Mouse (Mus musculus) liver, adult 2 months (tissue): Measurements from ENCODE around the gene Fbxl18. TPM values are rescaled to one million over a fixed set of nuclear protein-coding genes. Genes with fewer than 3 reads are reported as not detected.

Source experiments
- DNase-seq: peaks from one replicate; pipeline ENCODE4 v3.0.0-alpha.2; 2011; ENCODE audit warnings: low read depth, low spot score; ENCODE audit errors: extremely low read depth
- H3K27ac ChIP-seq: fragments of 200-500 bp; replicated peaks from 2 replicates; pipeline ENCODE4 v1.5.1; 2012; ENCODE audit warnings: low read depth, mild to moderate bottlenecking, control low read depth, inconsistent platforms, low read length; ENCODE audit not compliant: insufficient read depth
- H3K27me3 ChIP-seq: fragments of 200-500 bp; 2 replicates; pipeline ENCODE4 v1.6.1; 2012; ENCODE audit warnings: mild to moderate bottlenecking, moderate library complexity, low read length, inconsistent platforms; ENCODE audit not compliant: control insufficient read depth, insufficient read depth
- H3K36me3 ChIP-seq: fragments of 200-500 bp; 2 replicates; pipeline ENCODE4 v1.6.1; 2012; ENCODE audit warnings: low read length, inconsistent platforms; ENCODE audit not compliant: control insufficient read depth, insufficient read depth
- H3K4me1 ChIP-seq: fragments of 200-500 bp; 2 replicates; pipeline ENCODE4 v1.6.1; 2011; ENCODE audit warnings: low read length; ENCODE audit not compliant: control insufficient read depth, insufficient read depth
- H3K4me3 ChIP-seq: fragments of 200-500 bp; 2 replicates; pipeline ENCODE4 v1.5.1; 2011; ENCODE audit warnings: low read depth, mild to moderate bottlenecking, control low read depth, low read length, moderate library complexity; ENCODE audit not compliant: insufficient read depth
- H3K79me2 ChIP-seq: fragments of 200-500 bp; 2 replicates; pipeline ENCODE4 v1.6.1; 2012; ENCODE audit warnings: inconsistent platforms, mild to moderate bottlenecking, low read length, moderate library complexity; ENCODE audit not compliant: control insufficient read depth, insufficient read depth
- H3K9ac ChIP-seq: fragments of 200-500 bp; 2 replicates; pipeline ENCODE4 v1.6.1; 2012; ENCODE audit warnings: low read depth, mild to moderate bottlenecking, control low read depth, inconsistent platforms, low read length
- CTCF ChIP-seq: fragments of 200-500 bp; IDR thresholded peaks from 2 replicates; pipeline ENCODE4 v1.5.1; 2011; ENCODE audit warnings: low read depth, low read length, control low read depth
- POLR2A ChIP-seq: fragments of 200-500 bp; IDR thresholded peaks from 2 replicates; pipeline ENCODE4 v1.6.1; 2011; ENCODE audit warnings: low read length, control low read depth; ENCODE audit not compliant: insufficient read depth; ENCODE audit errors: extremely low read depth
- WGBS: fragments of 180-500 bp; shearing (Covaris S2); methylation state at CpG from one replicate; pipeline ENCODE4 v1.1.7; 2018; 5-methylcytosine and 5-hydroxymethylcytosine counted together
- polyA plus RNA-seq: library from polyadenylated mRNA; depleted of rRNA; stranded (reverse); fragments of >200 nt; gene quantifications from 2 replicates; pipeline ENCODE4 v1.2.3, GENCODE M21; 2012
- total RNA-seq: library from RNA; depleted of rRNA; stranded (reverse); fragments of >200 nt; gene quantifications from 2 replicates; pipeline ENCODE4 v1.2.3, GENCODE M21; 2014

Gene Fbxl18
- total and polyA plus RNA-seq, 2 experiments = 1.5 to 10.6 TPM

- Histone ChIP-seq H3K27ac (peak overlapping the region; percentile 30; the same call in 1 of the 2 replicates), H3K79me2 (no peaks in the 10 kb centered on the region), H3K4me1 (peaks cover 11% of the 10 kb centered on the region), H3K27me3 (no peaks in the 10 kb centered on the region), H3K9ac (no peak overlapping the region), H3K36me3 (no peaks in the 10 kb centered on the region), H3K4me3 (no peak overlapping the region)
- no peak for DNase-seq
- WGBS = 95% methylated on average over 12 of the region's 12 CpGs
- TF ChIP-seq POLR2A = no peak
- TF ChIP-seq CTCF = no peak
These were observed 32.2 kb upstream of the Fbxl18 start for GRCm38 (mm10) chr5:142927341-142927930.

DNA sequence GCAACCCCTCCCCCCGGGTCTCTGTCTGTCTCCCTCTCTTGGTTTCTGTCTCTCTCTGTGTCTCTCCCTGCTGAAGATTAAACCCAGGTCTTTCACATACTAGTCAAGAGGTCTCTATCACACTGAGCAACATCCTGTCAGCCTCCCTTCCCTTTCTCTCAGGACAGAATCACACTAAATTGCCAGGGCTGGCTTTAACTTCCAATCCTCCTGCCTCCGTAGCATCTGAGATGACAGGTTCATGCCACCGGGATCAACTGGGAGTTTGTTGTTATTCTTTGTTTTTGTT is 31.7 kb upstream of the Fbxl18 start:
- H3K36me3 ChIP-seq = no peaks in the 10 kb centered on the region
- peak overlapping the region; percentile 30; the same call in 1 of the 2 replicates for H3K27ac ChIP-seq
- no peaks in the 10 kb centered on the region for H3K79me2 ChIP-seq
- TF ChIP-seq POLR2A (no peak), CTCF (no peak)
- H3K27me3 ChIP-seq = no peaks in the 10 kb centered on the region
- WGBS = 56% methylated on average over 3 of the region's 3 CpGs
- no peak for DNase-seq
- peaks cover 9% of the 10 kb centered on the region for H3K4me1 ChIP-seq
- no peak overlapping the region for H3K9ac ChIP-seq
- H3K4me3 ChIP-seq = no peak overlapping the region

GRCm38 (mm10) chr5:142926204-142926939 is 31.2 kb upstream of the Fbxl18 start:
- WGBS = 56% methylated on average over 13 of the region's 13 CpGs
- TF ChIP-seq POLR2A (no peak), CTCF (no peak)
- Histone ChIP-seq H3K27me3 (no peaks in the 10 kb centered on the region), H3K36me3 (no peaks in the 10 kb centered on the region), H3K4me1 (peaks cover 5% of the 10 kb centered on the region; the same call in 1 of the 2 replicates), H3K79me2 (no peaks in the 10 kb centered on the region), H3K4me3 (no peak overlapping the region), H3K27ac (no peak overlapping the region; the same call in 1 of the 2 replicates), H3K9ac (no peak overlapping the region)
- no peak for DNase-seq

DNA sequence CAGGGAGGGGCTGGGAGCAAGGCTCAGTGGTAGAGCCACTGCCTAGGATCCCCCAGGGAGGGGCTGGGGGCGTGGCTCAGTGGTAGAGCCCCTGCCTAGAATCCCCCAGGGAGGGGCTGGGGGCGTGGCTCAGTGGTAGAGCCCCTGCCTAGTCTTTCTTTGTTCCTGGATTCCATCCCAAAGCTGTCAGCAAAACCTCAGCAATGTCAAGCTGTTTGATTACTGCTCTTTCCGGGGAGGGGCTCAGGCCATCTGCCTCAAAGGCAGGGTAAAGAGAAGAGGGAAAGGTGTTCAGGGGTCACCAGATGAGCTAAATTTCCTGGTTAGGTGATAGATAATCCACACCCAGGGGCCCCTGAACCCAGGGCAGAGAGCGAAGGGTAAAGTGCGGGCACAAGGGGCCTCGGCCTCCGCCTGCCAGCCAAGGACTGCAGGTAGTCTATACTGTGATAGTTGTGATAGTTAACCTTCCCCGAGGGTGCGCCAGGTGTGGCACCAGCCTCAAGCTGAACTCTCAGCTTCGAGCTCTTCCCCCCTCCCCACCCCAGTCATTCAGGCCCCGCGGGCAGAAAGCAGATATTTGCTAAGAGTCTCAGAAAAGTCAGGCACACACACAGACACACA is 29.2 kb upstream of the Fbxl18 start:
- no peaks in the 10 kb centered on the region for H3K27me3 ChIP-seq
- H3K27ac ChIP-seq = no peak overlapping the region
- DNase-seq = no peak
- no peak overlapping the region for H3K9ac ChIP-seq
- peaks cover 4% of the 10 kb centered on the region for H3K4me1 ChIP-seq
- WGBS = 74% methylated on average over 12 of the region's 12 CpGs
- H3K36me3 ChIP-seq = no peaks in the 10 kb centered on the region
- no peak for TF ChIP-seq CTCF
- no peak for TF ChIP-seq POLR2A
- no peak overlapping the region for H3K4me3 ChIP-seq
- H3K79me2 ChIP-seq = no peaks in the 10 kb centered on the region

DNA sequence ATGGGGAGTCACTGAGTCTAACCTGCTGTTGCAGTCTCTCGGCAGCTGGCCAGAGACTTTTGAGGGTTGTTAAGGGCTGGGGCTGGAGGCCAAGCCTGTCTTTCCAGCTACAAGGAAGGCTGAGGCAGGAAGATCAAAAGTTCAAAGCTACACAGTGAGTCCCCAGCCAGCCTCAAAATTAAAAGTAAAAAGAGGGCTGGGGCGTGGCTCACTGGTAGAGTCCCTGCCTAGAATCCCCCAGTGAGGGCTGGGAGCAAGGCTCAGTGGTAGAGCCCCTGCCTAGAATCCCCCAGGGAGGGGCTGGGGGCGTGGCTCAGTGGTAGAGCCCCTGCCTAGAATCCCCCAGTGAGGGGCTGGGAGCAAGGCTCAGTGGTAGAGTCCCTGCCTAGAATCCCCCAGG is 28.6 kb upstream of the Fbxl18 start:
- Histone ChIP-seq H3K4me3 (no peak overlapping the region), H3K4me1 (peaks cover 3% of the 10 kb centered on the region), H3K9ac (no peak overlapping the region), H3K27me3 (no peaks in the 10 kb centered on the region), H3K79me2 (no peaks in the 10 kb centered on the region), H3K27ac (no peak overlapping the region), H3K36me3 (no peaks in the 10 kb centered on the region)
- 88% methylated on average over 3 of the region's 3 CpGs for WGBS
- DNase-seq = no peak
- TF ChIP-seq CTCF = no peak
- TF ChIP-seq POLR2A = no peak

- Histone ChIP-seq H3K27ac (no peak overlapping the region), H3K9ac (no peak overlapping the region), H3K4me3 (no peak overlapping the region), H3K27me3 (no peaks in the 10 kb centered on the region), H3K4me1 (peaks cover 2% of the 10 kb centered on the region), H3K79me2 (no peaks in the 10 kb centered on the region), H3K36me3 (no peaks in the 10 kb centered on the region)
- TF ChIP-seq CTCF (no peak), POLR2A (no peak)
- 96% methylated on average over 5 of the region's 5 CpGs for WGBS
- no peak for DNase-seq
These were observed 27.0 kb upstream of the Fbxl18 start for GRCm38 (mm10) chr5:142922251-142922650.
